In the genomic region with DNA sequence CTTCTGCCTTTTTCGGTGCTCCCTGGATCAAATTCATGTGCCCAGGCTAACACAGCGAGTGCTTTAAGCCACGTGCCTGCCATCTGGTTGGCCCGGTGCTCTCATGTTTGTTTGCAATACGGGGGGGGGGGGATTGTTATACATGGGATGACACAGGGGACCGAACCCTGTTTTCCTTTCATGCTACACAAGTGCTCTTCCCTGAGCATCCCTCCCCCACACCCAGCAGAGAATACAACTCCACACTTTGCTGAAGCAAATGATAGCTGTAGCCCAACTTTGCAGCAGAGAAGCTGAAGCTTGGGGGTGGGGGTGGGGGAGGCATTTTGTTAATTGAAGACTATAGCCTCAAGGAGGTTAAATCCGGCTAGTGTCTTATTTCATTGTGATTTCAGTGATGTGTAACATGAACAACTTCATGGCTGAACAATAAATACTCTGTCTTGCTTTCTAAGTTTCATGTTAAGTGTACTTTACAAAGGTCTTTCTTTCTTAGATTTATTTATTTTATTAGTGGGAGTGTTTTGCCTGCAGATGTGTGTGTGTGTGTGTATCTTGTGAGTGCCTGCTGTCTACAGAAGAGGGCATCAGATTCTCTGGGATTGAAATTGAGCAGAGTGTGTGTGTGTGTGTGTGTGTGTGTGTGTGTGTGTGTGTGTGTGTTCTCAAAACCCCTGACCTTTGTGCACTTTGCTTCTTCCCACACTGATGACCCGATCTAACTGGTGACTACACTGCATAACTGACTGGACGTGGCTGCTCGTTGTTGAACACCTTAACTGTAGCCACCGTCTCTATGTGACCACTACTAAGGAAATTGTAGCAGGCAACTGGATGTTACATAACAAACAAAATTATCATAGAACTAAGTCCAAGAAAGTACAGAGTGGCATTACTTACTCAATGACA, we compare ENCODE assay signal across 26 mouse cellular contexts. TPM values are rescaled to one million over a fixed set of nuclear protein-coding genes. Genes with fewer than 3 reads are reported as not detected.
A peak's percentile ranks its signal among the peaks of the same experiment; 100 is the strongest.
DNase-seq lines count a peak whose midpoint lies in the region; ATAC-seq and TF ChIP-seq lines count a peak whose summit lies in the region.
"Had no signal": no experiment of that assay in that cellular context is flagged by ENCODE, and none has a peak within 500 bp of the region (broad histone marks: within the 10 kb centered on the region; RNA-seq: fewer than 3 reads in every experiment).

No protein-coding gene starts in this region.

- H3K27me3 ChIP-seq in kidney, embryonic 14.5 days (ENCODE audit: control insufficient read depth, insufficient read depth, low read length): no peaks in the 10 kb centered on the region
- H3K27me3 ChIP-seq in liver, postnatal 0 days (ENCODE audit: insufficient read depth, low read length): no peaks in the 10 kb centered on the region
- H3K27me3 ChIP-seq in liver, embryonic 11.5 days (replicated peaks; ENCODE audit: control insufficient read depth, insufficient read depth, low read length): no peaks in the 10 kb centered on the region

- H3K4me1 ChIP-seq in kidney, embryonic 14.5 days (ENCODE audit: control insufficient read depth, insufficient read depth, low read length): peaks cover 7% of the 10 kb centered on the region; the same call in 1 of the 2 replicates
- H3K4me1 ChIP-seq in liver, postnatal 0 days (ENCODE audit: insufficient read depth): peaks cover 11% of the 10 kb centered on the region
- 0 out of 2 replicates have a peak, but pooled peaks cover 4% of the 10 kb centered on the region for H3K4me1 ChIP-seq in liver, embryonic 11.5 days (replicated peaks; ENCODE audit: control insufficient read depth, insufficient read depth, low read length)

- ATAC-seq in kidney, embryonic 14.5 days (ENCODE audit: low FRiP score, low TSS enrichment): peak; percentile 87
- peak; percentile 34; the same call in 1 of the 2 replicates for ATAC-seq in liver, postnatal 0 days
- no peak for ATAC-seq in liver, embryonic 11.5 days (replicated peaks; ENCODE audit: low FRiP score)
- no peak for ATAC-seq in frontal cortex, adult (ENCODE audit: low TSS enrichment)
- ATAC-seq: forebrain, embryonic 14.5 days; midbrain, embryonic 16.5 days had no signal

- H3K9ac ChIP-seq in kidney, embryonic 14.5 days (ENCODE audit: low read depth, low read length): no peak overlapping the region
- H3K9ac ChIP-seq in liver, postnatal 0 days (replicated peaks): no peak overlapping the region
- H3K9ac ChIP-seq in liver, embryonic 11.5 days (ENCODE audit: low read depth, low read length): no peak overlapping the region
- H3K9ac ChIP-seq: liver, embryonic 14.5 days had no signal

- H3K4me3 ChIP-seq in kidney, embryonic 14.5 days (ENCODE audit: low read length): no peak overlapping the region
- H3K4me3 ChIP-seq in liver, postnatal 0 days (ENCODE audit: low read depth, low read length): no peak overlapping the region
- no peak overlapping the region for H3K4me3 ChIP-seq in liver, embryonic 11.5 days (ENCODE audit: low read depth, low read length)
- H3K4me3 ChIP-seq: layer of hippocampus, adult 2 months had no signal

- H3K4me2 ChIP-seq in kidney, embryonic 14.5 days (replicated peaks; ENCODE audit: low read depth, low read length): no peak overlapping the region
- no peak overlapping the region for H3K4me2 ChIP-seq in liver, postnatal 0 days (ENCODE audit: low read depth, low read length)
- no peak overlapping the region for H3K4me2 ChIP-seq in liver, embryonic 11.5 days
- H3K4me2 ChIP-seq: heart, embryonic 11.5 days had no signal

- 21% methylated on average over 11 of the region's 11 CpGs for WGBS in kidney, embryonic 14.5 days
- 54% methylated on average over 11 of the region's 11 CpGs for WGBS in liver, postnatal 0 days (ENCODE audit: insufficient replicate concordance)
- WGBS in liver, embryonic 11.5 days: 64% methylated on average over 11 of the region's 11 CpGs

- 0 out of 2 replicates have a peak, but pooled peaks have one; percentile 1 for TF ChIP-seq CTCF in liver, postnatal 0 days (IDR thresholded peaks at IDR 0.05; ENCODE audit: low read depth)

- H3K27ac ChIP-seq in kidney, embryonic 14.5 days (ENCODE audit: low read depth, low read length): no peak overlapping the region
- H3K27ac ChIP-seq in liver, postnatal 0 days (ENCODE audit: low read depth): no peak overlapping the region
- no peak overlapping the region for H3K27ac ChIP-seq in liver, embryonic 11.5 days (ENCODE audit: low read depth, low read length)
- H3K27ac ChIP-seq: layer of hippocampus, adult 2 months; liver, embryonic 14.5 days had no signal

- no peaks in the 10 kb centered on the region for H3K9me3 ChIP-seq in kidney, embryonic 14.5 days (ENCODE audit: control insufficient read depth, low read length)
- no peaks in the 10 kb centered on the region for H3K9me3 ChIP-seq in liver, postnatal 0 days (ENCODE audit: low read length)
- no peaks in the 10 kb centered on the region for H3K9me3 ChIP-seq in liver, embryonic 11.5 days (ENCODE audit: control insufficient read depth, low read length)

- no peak for TF ChIP-seq EP300 in liver, postnatal 0 days (IDR thresholded peaks at IDR 0.05; ENCODE audit: low read depth)

- DNase-seq in embryo, embryonic 10.5 days (ENCODE audit: low spot score): peak; percentile 50
- no peak for DNase-seq in embryo, embryonic 11 days
- DNase-seq in kidney, adult 9 months: no peak
- DNase-seq in liver, postnatal 0 days: no peak
- no peak for DNase-seq in liver, embryonic 11.5 days (ENCODE audit: low spot score)
- DNase-seq: adrenal gland, postnatal 10 days; cerebellum, adult 2 months; cerebellum, postnatal 36 days; gastrocnemius, postnatal 10 days; kidney, adult 18-20 months; lung, postnatal 4 days; thymus, adult 18-20 months; thymus, postnatal 36 days had no signal

- no peaks in the 10 kb centered on the region for H3K36me3 ChIP-seq in kidney, embryonic 14.5 days (ENCODE audit: control insufficient read depth, insufficient read depth, low read length)
- H3K36me3 ChIP-seq in liver, postnatal 0 days (replicated peaks; ENCODE audit: insufficient read depth, low read length): no peaks in the 10 kb centered on the region
- no peaks in the 10 kb centered on the region for H3K36me3 ChIP-seq in liver, embryonic 11.5 days (ENCODE audit: control insufficient read depth, insufficient read depth, low read length)

RNA-seq across cellular contexts. Expression of a gene that starts 1.4 kb away (rescaled TPM):
- 0.16 TPM in 1 of 2 replicates, not detected in the other for polyA plus RNA-seq in kidney, embryonic 14.5 days (2014; fragmentation: Nextera tagmentation; extraction: Ambion mirVana)
- polyA plus RNA-seq in liver, postnatal 0 days (2015; fragmentation: Nextera tagmentation; extraction: Ambion mirVana): not detected in 2 replicates
- polyA plus RNA-seq in liver, embryonic 11.5 days (2014; fragmentation: Nextera tagmentation; extraction: Ambion mirVana): 0.07 TPM in 1 of 2 replicates, not detected in the other
- polyA plus RNA-seq: embryonic facial prominence, embryonic 14.5 days; heart, postnatal 0 days; hindbrain, embryonic 11.5 days; limb, embryonic 11.5 days; liver, embryonic 14.5 days; lung, embryonic 16.5 days; stomach, embryonic 14.5 days had no signal

RNA-seq across cellular contexts. Expression of a gene that starts 46.4 kb away (rescaled TPM):
- polyA plus RNA-seq in kidney, embryonic 14.5 days (2014; fragmentation: Nextera tagmentation; extraction: Ambion mirVana): 81.1 and 85.6 TPM in 2 replicates
- 107 and 121 TPM in 2 replicates for polyA plus RNA-seq in liver, postnatal 0 days (2015; fragmentation: Nextera tagmentation; extraction: Ambion mirVana)
- 93.0 and 102 TPM in 2 replicates for polyA plus RNA-seq in liver, embryonic 11.5 days (2014; fragmentation: Nextera tagmentation; extraction: Ambion mirVana)

Comparison
In these comparisons a context has a peak if more than half of its experiments do, and no peak if none do; other contexts are left out.
1. ATAC-seq: peak in kidney, embryonic 14.5 days (single experiment) and liver, postnatal 0 days (single experiment); none in liver, embryonic 11.5 days (single experiment) and frontal cortex, adult (single experiment).